Mouse (Mus musculus): ENCODE results near the gene Stk10.

GRCm38 (mm10) chr11:32616091-32616490 lies 83.0 kb downstream of the Stk10 start:
- TF ChIP-seq CTCF (IDR thresholded peaks at IDR 0.05): peak; percentile 58
- TF ChIP-seq POLR2A (IDR thresholded peaks at IDR 0.05; ENCODE audit: insufficient read depth, low read depth, low read length): no peak
- TF ChIP-seq EP300 (IDR thresholded peaks at IDR 0.05; ENCODE audit: insufficient read depth, low read depth, low read length): no peak

Measured in heart, adult 2 months (tissue).